Mouse (Mus musculus) intestine, postnatal 0 days (tissue): Measurements from ENCODE around the gene Defb19. TPM values are rescaled to one million over a fixed set of nuclear protein-coding genes. Genes with fewer than 3 reads are reported as not detected.
A peak's percentile ranks its signal among the peaks of the same experiment; 100 is the strongest.

ENCODE experiments used
- ATAC-seq: fragments of 200-750 bp; cut with Nextera tagmentation; 2 replicates; pipeline ENCODE4 v1.8.0; 2017; ENCODE audit warnings: mild to moderate bottlenecking, moderate TSS enrichment, moderate library complexity
- H3K27ac ChIP-seq: fragments of 300-500 bp; sonication (generic); 2 replicates; pipeline ENCODE4 v1.5.1; 2014; ENCODE audit warnings: mild to moderate bottlenecking, low read depth, low read length, moderate library complexity
- H3K27me3 ChIP-seq: fragments of 300-500 bp; sonication (generic); replicated peaks from 2 replicates; pipeline ENCODE4 v1.6.1; 2014; ENCODE audit warnings: low read length, mixed read lengths; ENCODE audit not compliant: control insufficient read depth, insufficient read depth
- H3K36me3 ChIP-seq: fragments of 300-500 bp; sonication (generic); 2 replicates; pipeline ENCODE4 v1.6.1; 2014; ENCODE audit warnings: mild to moderate bottlenecking, moderate library complexity; ENCODE audit not compliant: control insufficient read depth, insufficient read depth
- H3K4me1 ChIP-seq: fragments of 300-500 bp; sonication (generic); replicated peaks from 2 replicates; pipeline ENCODE4 v1.6.1; 2014; ENCODE audit warnings: antibody characterized with exemption, low read length, mixed read lengths; ENCODE audit not compliant: control insufficient read depth, insufficient read depth
- H3K4me2 ChIP-seq: fragments of 300-500 bp; sonication (generic); replicated peaks from 2 replicates; pipeline ENCODE4 v1.6.1; 2014; ENCODE audit warnings: low read depth, mild to moderate bottlenecking, moderate library complexity
- H3K4me3 ChIP-seq: fragments of 300-500 bp; sonication (generic); 2 replicates; pipeline ENCODE4 v1.5.1; 2014; ENCODE audit warnings: low read depth, low read length
- H3K9ac ChIP-seq: fragments of 300-500 bp; sonication (generic); 2 replicates; pipeline ENCODE4 v1.6.1; 2014; ENCODE audit warnings: mild to moderate bottlenecking, low read depth, low read length
- H3K9me3 ChIP-seq: fragments of 300-500 bp; sonication (generic); 2 replicates; pipeline ENCODE4 v1.6.1; 2016; ENCODE audit warnings: mixed run types; ENCODE audit not compliant: control insufficient read depth
- CTCF ChIP-seq: sonication (generic); IDR thresholded peaks from 2 replicates; pipeline ENCODE4 v1.5.1; 2016; ENCODE audit warnings: low read depth, mild to moderate bottlenecking, control low read depth, antibody characterized with exemption, moderate library complexity
- WGBS: fragments of 180-500 bp; shearing (Covaris S2); extraction: QIAGEN DNeasy Blood & Tissue Kit; methylation state at CpG from one replicate; pipeline ENCODE4 v1.1.7; 2014; 5-methylcytosine and 5-hydroxymethylcytosine counted together
- polyA plus RNA-seq: library from polyadenylated mRNA; unstranded; fragments of >200 nt; fragmentation: Nextera tagmentation; extraction: Ambion mirVana; gene quantifications from 2 replicates; pipeline ENCODE4 v1.2.1, GENCODE M21; 2015

Defb19 gene
- polyA plus RNA-seq, 1 experiment from 2014 or later = 0.35 TPM

DNA sequence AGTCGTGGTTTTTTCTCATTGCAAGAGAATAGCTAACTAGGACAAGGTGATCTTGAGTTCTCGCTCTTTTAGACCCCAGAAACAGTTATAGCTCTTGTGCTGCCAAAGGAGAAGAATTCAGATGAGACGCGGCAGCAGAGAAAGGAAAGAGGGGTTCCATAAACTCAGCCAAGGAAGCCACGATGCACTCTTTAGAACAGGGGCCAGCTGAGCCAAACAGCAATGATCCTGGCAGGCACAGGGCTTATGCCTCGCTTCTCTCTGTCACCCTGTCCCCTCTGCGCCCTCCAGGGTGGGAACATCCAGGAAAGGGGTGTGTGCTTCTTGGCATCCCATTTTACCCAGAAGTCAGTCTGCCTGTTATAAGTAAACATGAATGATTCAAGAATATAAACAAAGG, 19.2 kb upstream of the Defb19 start, which contains the start of gene Defb45:
Gene Defb45 (minus strand): TSS at position 101 of the 400 bp plus-strand sequence.
- 50% methylated on average over 7 of the region's 7 CpGs for WGBS
- Histone ChIP-seq H3K4me2 (no peak within 1 kb of the TSS), H3K4me1 (no peaks in the 10 kb centered on the region), H3K27me3 (no peaks in the 10 kb centered on the region), H3K9ac (no peak within 1 kb of the TSS), H3K27ac (no peak within 1 kb of the TSS), H3K36me3 (no peaks in the 10 kb centered on the region), H3K9me3 (no peaks in the 10 kb centered on the region), H3K4me3 (no peak within 1 kb of the TSS)
- ATAC-seq = no peak
- TF ChIP-seq CTCF = no peak

DNA sequence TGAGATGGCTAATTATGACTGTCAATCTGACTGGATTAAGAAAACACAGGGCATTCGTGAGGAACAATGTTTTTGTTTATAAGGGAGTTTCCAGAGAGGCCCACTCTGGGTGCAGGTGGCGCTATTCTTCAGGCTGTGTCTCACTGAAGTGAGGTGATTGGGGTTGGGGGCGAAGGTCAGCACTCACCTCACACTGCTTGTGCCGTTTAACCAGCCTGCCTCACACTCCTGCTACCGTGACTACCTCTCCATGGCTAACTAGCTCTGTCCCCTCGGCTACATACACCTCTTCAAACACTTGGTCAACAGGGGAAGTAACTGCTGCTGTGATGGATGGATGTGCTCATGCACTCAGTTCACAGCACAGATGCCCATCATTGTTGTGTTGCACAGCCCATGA, 8.9 kb upstream of the Defb19 start:
- peak; percentile 70 for ATAC-seq

DNA sequence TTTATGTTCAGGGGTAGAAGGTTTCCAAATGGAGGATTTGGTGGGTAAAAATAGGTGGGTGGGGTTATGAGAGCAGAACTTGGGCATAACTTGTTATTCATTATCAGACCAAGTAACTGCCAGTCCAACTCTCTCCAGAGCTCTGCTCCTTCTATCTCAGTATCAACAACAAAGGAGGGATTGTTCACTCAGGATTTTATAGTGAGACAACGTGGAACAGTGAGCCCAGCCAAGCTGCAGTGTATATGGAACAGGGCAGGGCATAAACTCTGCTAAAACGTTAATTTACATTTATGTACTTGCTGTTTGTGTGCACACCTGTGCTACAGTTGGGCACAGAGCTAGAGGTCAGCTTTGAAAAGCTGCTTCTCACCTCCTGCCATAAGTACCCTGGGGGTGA, 8.3 kb upstream of the Defb19 start:
- Histone ChIP-seq H3K36me3 (no peaks in the 10 kb centered on the region), H3K4me3 (no peak overlapping the region), H3K27me3 (no peaks in the 10 kb centered on the region), H3K4me2 (no peak overlapping the region), H3K9ac (no peak overlapping the region), H3K4me1 (no peaks in the 10 kb centered on the region), H3K9me3 (no peaks in the 10 kb centered on the region), H3K27ac (no peak overlapping the region)
- no peak for TF ChIP-seq CTCF
- 16% methylated on average over 2 of the region's 2 CpGs for WGBS
- ATAC-seq = peak; percentile 61

More for the DNA sequence above, 8.9 kb upstream of the Defb19 start:
- Histone ChIP-seq H3K27me3 (no peaks in the 10 kb centered on the region), H3K27ac (no peak overlapping the region), H3K9me3 (no peaks in the 10 kb centered on the region), H3K4me1 (no peaks in the 10 kb centered on the region), H3K9ac (no peak overlapping the region), H3K4me3 (no peak overlapping the region), H3K4me2 (no peak overlapping the region), H3K36me3 (no peaks in the 10 kb centered on the region)
- WGBS = 29% methylated on average over 6 of the region's 6 CpGs
- peak; percentile 52 for TF ChIP-seq CTCF

DNA sequence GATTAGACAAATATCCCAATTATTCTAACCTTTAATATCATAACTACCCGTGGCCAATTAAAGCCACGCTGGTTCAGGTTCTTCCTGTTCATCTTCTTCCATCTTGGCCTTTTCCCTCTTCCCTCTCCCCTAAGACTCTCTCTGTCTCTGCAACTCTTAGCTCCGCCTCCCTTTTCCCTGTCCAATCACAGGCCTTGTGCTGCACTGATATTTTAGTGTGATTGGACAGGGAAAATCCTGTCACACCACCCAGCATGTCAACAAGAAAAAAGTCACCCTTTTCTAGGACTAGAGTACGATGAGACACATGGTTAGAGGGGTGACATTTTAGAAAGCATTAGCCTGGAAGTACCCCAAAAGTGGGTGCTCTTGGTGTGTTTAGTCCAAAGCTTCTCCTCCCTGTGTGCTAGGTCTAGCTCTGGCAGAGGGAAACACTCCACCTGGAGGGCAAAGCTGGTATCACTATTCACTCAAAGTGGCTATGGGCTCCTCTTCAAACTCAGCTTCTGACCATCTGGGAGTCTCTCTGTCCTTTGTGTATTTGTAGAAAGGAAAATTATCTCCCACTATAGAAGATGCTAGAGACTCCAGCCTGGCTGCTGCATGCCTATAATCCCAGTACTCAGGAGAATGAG, 6.9 kb upstream of the Defb19 start:
- WGBS = 81% methylated on average over 4 of the region's 4 CpGs
- no peak overlapping the region for H3K4me3 ChIP-seq

DNA sequence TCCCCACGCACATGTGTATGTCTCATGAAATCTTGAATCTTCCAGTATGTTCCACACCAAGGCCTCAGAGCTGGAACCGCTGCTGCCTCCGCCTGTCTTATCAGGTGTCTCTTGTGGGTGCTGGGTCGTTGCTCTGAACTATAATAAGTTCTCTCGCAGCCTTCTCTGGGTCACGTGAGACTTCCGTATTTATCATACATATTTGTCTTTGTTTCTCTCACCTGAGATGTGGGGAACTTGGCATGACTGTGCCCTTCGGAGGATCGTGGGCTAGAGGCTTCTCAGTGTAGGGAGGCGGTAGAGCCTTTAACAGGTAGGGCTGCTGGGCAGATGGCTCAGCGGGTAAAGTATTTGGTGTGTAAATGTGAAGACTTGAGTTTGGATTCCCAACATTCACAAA, 500 bp upstream of the Defb19 start:
- Histone ChIP-seq H3K36me3 (no peaks in the 10 kb centered on the region), H3K27ac (no peak overlapping the region), H3K9ac (no peak overlapping the region), H3K27me3 (no peaks in the 10 kb centered on the region), H3K4me1 (no peaks in the 10 kb centered on the region), H3K9me3 (no peaks in the 10 kb centered on the region), H3K4me3 (no peak overlapping the region), H3K4me2 (no peak overlapping the region)
- TF ChIP-seq CTCF = no peak
- ATAC-seq = no peak
- 67% methylated on average over 11 of the region's 11 CpGs for WGBS

More for the DNA sequence above, 6.9 kb upstream of the Defb19 start:
- H3K36me3 ChIP-seq = no peaks in the 10 kb centered on the region
- no peaks in the 10 kb centered on the region for H3K9me3 ChIP-seq
- no peak for ATAC-seq
- no peaks in the 10 kb centered on the region for H3K27me3 ChIP-seq
- H3K4me2 ChIP-seq = no peak overlapping the region
- no peak overlapping the region for H3K9ac ChIP-seq
- H3K27ac ChIP-seq = no peak overlapping the region
- H3K4me1 ChIP-seq = no peaks in the 10 kb centered on the region
- TF ChIP-seq CTCF = peak; percentile 69

DNA sequence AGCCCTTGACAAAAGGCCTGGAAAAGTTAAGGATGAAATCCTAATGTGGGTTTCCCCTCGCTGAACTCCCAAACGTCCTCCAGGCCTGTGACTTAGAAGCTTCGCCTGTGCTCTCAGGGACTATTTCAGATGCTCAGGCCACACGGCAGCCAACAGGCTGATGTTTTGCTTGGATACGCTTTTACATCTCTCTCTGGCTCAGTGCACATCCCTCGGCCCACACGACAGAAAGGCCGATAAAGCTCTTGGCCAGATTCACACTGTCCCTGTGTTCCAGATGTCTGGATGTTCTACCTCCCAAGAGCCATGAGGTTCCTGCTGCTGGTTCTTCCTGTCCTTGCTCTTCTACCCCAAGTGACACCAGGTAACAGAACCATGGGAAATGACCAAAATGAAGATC, 6.6 kb downstream of the Defb19 start:
- Histone ChIP-seq H3K9ac (no peak overlapping the region), H3K36me3 (no peaks in the 10 kb centered on the region), H3K9me3 (no peaks in the 10 kb centered on the region), H3K4me3 (no peak overlapping the region), H3K4me1 (no peaks in the 10 kb centered on the region), H3K4me2 (no peak overlapping the region), H3K27ac (no peak overlapping the region), H3K27me3 (no peaks in the 10 kb centered on the region)
- ATAC-seq = no peak
- 86% methylated on average over 8 of the region's 8 CpGs for WGBS
- no peak for TF ChIP-seq CTCF
